Mouse (Mus musculus) bone marrow, adult 2 months (tissue): ENCODE data around the gene Olfml1.
A peak's percentile ranks its signal among the peaks of the same experiment; 100 is the strongest.

Source experiments
- CTCF ChIP-seq: fragments of 200-500 bp; IDR thresholded peaks from 2 replicates; pipeline ENCODE4 v1.5.1; 2011; ENCODE audit warnings: low read length, control low read depth; ENCODE audit not compliant: control insufficient read depth, insufficient read depth
- POLR2A ChIP-seq: fragments of 200-500 bp; IDR thresholded peaks from 2 replicates; pipeline ENCODE4 v1.6.1; 2011; ENCODE audit warnings: low read depth, mild to moderate bottlenecking, control low read depth, low read length, borderline replicate concordance; ENCODE audit not compliant: control insufficient read depth

DNA sequence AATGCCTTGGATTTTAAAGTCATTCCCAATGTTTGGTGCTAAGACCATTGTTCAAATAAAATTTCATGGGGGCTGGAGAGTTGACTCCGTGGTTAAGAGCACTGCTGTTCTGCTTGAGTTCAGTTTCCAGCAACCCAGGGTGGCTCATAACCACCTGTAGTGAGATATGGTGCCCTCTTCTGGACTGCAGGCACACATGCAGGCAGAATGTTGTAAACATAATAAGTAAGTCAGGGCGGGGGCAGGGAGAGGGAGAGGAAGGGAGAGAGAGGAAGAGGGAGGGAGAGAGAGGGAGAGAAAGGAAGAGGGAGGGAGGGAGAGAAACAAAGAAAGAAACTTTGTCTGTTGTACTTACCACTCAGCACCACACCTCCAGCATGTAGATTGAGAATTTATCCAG, 6.6 kb downstream of the Olfml1 start:
- TF ChIP-seq CTCF (peak; percentile 34; the same call in 1 of the 2 replicates), POLR2A (no peak)
